Mouse (Mus musculus): ENCODE measurements around the gene Slc15a1. TPM values are rescaled to one million over a fixed set of nuclear protein-coding genes. Genes with fewer than 3 reads are reported as not detected.

Slc15a1 gene
- total RNA-seq, 1 experiment from 2014 or later: not detected

DNA sequence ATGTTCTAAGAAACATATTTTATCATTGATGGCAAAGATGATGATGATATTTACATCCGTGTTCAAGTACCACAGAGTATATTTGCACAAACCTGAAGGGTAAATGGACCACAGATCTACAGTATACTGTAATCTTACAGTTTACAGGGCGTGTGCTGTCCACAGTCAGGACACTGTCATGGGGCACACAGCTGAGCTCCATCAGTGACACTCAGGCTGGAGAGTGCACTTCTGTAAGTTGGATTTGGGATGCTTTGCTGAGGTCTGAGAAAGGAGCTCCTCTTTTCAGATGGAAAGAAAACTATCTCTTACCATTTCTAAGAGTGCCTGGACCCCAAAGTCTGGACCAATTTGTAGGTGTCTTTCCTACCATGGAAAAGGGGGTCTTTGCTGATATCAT lies 9.9 kb downstream of the Slc15a1 start:
- ATAC-seq (replicated peaks; ENCODE audit: low read depth, poor library complexity, severe bottlenecking): no peak

DNA sequence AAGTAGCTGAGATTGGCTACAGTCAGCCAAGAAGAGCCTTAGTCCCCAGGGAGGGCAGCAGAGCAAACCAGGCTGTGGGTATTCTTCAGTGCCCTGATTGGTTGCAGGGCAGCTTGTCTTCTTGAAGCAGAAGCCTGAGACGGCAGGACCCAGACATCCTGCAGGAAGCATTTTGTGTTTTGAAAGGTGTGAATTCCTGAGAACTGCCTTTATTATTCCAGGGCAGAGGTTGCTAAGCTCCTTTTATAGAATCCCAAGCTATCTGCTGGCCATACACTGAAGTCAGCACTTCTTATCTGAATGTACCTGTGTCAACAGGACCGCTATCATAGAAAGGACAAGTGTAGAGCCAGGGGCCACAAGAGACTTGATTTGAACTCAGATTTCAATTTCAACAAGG lies 10.8 kb downstream of the Slc15a1 start:
- no peak for ATAC-seq (replicated peaks; ENCODE audit: low read depth, poor library complexity, severe bottlenecking)

DNA sequence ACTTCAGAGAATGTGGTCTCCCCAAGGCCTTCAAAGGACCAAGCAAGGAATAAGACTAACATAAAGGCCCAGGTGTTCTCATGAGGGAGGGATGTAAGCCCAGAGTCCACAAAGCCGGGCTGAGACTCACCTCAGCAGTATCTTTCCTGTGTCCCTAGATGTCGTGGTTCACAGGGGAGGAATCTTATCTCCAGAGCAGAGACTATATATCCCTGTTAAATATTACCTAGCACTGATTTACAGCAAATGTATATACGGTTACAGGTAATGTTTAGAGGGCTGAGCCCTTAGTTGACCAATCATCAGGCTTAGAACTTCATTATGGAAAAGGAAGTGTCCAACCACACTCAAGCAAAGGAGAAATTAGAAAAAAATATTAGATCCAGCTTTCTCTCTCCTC lies 11.3 kb downstream of the Slc15a1 start:
- ATAC-seq (replicated peaks; ENCODE audit: low read depth, poor library complexity, severe bottlenecking): no peak

DNA sequence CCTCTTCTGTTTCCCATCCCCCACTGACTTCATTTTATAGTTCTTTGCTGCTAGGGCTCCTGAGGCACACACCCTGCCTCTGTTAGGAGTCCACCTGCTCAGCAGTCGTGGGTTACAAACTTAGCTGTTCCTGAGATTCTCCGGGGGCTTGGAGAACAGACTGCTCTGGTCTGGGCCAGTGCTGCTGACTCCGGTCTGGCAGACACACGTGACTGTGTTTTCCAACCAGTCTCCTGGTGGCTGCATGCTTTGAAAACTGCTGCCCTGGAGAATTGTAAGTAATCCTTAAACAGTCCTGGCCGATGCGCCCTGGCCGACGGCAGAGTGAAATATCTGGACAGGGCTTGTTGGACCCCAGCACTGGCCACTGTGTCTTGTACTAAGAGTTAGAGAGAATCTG lies 12.7 kb downstream of the Slc15a1 start:
- no peak for ATAC-seq (replicated peaks; ENCODE audit: low read depth, poor library complexity, severe bottlenecking)

DNA sequence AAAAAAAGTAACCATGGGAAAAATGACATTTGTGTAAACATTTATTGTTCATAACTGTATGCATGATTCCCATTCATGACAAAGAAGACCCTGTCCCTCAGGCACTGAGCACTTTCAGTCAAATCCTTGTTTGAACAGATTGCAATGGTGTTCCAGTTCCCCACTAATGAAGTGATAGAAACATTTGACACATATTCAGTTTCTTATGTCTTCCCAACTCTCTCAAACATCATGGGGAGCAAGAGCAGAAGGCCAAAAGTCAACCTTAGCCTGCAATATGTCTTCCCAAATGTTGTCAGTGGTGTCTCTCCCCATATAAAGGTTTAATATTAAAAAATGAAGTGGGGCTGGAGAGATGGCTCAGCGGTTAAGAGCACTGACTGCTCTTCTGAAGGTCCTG lies 19.3 kb downstream of the Slc15a1 start:
- no peak for ATAC-seq (replicated peaks; ENCODE audit: low read depth, poor library complexity, severe bottlenecking)

DNA sequence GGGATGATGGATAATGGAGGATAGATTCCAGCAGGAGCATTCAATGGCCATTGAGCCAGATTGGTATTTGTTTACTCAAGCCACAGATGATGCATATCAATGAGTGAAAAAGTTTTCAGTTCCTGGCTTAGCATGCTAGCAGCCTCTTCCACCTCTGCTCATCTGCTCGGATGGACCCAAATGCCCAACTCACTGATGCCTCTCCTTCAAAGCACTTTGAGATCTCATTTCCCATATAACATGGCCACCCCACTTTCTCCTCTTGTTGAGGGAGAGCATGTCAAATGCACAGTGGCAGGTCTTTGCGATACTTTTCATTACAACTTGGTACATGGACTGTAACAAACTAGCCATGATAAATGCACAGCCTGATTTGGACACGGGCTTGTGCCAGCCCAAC lies 20.6 kb downstream of the Slc15a1 start:
- peak; percentile 75 for ATAC-seq (replicated peaks; ENCODE audit: low read depth, poor library complexity, severe bottlenecking)

DNA sequence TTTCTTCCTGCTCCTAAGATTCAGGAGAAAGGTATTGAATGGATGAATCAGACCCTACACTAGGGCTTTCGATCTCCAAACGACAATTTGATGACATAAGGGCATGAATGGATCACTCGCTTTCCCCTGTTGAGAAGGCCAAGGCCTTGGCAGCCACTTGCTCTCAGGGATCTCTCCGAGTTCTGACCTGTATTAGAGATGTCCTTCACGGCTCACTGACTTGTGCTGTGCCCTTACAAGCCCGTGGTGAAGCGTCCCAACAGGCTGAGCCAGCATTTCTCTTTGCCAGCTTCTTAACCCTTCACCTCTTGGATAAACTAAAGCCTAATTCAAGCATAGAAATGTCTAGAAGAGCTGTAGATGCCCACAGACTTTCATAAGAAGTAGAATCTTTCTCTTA lies 22.9 kb downstream of the Slc15a1 start:
- no peak for ATAC-seq (replicated peaks; ENCODE audit: low read depth, poor library complexity, severe bottlenecking)

DNA sequence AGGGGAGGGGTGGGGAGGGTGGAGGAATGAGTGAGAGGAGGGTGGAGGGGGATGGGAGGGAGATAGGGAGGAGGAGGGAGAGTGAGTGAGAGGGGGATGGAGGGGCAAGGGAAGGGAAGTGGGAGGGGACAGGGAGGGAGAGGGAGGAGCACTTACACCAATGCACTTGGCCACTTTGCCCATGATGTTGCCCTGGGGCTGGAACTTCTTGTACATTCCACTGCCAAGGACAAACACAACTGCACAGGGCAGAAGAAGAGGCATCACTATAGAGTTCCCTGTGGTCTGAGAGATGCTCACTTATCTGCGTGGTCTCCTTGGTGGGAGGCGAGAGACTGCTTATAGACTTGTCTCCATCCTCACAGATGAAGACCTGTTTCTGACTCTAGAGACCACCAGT lies 23.5 kb downstream of the Slc15a1 start:
- ATAC-seq (replicated peaks; ENCODE audit: low read depth, poor library complexity, severe bottlenecking): no peak

DNA sequence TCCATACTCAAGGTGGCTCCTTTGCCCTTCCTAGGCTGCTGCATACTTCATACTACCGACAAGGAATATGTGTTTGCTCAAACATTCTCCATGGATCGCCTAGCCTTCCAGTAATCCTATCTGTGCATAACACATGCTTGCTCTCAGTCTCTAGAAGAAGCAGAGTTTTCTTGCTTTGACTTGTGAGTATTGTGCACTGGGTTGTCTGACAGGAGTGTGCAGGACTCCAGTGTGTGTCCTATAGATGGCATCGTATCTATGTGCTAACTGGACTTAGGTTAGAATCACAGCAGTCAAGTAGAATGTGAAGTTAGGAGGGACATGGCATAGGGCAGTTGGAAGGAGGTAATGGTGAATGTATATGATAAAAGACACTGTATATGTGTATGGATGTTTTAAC lies 26.0 kb downstream of the Slc15a1 start:
- no peak for ATAC-seq (replicated peaks; ENCODE audit: low read depth, poor library complexity, severe bottlenecking)

DNA sequence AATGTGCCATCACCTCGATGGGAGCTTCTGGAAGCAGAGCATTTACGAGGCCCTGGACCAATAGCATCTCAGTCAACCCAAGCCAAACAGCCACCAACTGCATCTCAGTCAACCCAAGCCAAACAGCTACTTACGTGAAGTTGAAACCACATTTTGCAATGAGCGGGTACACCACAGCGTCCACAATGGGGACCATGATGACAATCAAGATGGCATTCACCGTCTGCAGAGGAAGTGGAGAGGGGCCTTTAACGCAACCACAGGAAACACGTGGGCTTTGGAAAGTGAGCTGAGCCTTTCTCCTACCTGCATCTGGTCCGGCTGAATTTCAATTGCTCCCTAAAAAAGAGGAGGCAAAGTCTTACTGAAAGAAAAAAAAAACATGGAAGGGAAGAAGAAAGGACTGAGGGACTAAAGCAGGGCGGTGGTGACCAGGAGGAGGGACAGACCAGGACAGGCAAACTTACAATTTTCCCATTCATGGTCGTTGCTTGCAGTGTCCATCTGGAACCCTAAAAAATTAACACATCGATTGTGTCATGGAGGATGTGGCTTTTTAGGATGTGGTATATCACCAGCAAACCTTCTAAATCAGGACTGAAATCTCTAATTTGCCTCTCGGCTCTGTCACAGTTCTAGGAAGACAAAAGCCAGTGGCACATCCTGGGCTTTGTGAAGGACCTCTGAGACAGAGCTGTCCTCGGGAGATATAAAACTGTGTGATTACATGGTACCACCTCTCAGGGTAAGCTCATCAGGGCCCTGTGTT lies 26.9 kb downstream of the Slc15a1 start:
- peak; percentile 95 for ATAC-seq (replicated peaks; ENCODE audit: low read depth, poor library complexity, severe bottlenecking)

DNA sequence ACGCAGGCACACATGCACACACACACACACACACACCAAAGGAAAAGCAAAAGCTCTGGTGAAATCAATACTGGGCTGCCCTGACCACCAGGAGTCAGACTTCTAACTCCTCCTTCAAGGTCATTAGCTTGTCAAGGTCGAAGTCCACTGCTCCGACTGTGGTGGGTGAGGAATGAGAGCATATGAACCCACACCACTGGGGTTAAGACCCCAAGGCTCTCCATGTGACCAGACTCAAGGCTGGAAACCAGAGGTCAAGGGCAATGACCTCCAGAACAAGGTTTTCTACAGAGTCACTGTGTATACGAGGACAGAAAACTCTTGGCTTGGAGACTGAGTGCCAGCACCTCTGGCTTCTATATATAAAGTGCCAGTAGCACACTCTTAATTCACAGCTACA lies 31.2 kb downstream of the Slc15a1 start:
- no peak for ATAC-seq (replicated peaks; ENCODE audit: low read depth, poor library complexity, severe bottlenecking)

DNA sequence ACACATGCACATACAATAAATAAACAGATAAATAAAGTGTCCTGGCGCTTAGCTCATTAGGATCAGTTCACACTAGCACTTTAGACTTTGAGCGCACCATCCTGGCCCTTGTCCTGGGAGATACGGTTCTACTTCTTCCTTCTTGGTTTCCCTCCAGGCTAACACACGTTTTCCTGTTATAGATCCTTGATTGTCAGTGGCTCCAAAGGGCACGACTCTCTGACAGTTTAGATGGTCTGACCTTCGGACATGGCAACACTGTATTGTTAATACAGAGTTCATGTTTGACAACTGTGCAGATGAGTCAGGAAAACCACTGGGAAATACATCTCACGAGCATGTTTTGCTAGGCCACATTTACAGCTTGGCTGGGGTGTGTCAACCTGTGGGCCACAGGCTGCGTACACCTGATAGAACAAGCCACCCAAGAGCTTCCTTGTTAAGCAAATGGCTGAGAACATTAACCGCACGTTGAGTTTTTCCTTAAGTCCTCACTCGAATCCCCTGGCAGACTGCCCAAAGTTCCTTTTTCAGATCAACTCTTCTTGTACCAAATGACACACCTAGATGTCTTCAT lies 33.4 kb downstream of the Slc15a1 start:
- no peak for ATAC-seq (replicated peaks; ENCODE audit: low read depth, poor library complexity, severe bottlenecking)

DNA sequence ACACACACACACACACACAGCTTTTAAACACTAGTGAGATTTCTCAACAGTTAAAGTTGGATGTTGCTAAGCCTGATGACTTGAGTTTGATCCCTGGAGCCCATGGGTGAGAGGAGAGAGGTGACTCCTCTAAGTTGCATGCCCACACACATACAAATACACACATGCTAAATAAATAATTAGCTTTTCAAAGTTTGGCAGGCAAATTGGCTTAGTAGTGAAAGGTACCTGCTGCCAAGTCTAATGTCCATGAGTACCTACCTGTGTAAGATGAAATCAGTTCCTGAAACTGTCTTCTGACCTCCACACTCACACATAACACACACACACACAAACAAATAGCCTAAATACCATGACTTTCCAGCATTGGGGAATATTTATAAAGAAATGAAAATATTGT lies 35.5 kb downstream of the Slc15a1 start:
- no peak for ATAC-seq (replicated peaks; ENCODE audit: low read depth, poor library complexity, severe bottlenecking)

DNA sequence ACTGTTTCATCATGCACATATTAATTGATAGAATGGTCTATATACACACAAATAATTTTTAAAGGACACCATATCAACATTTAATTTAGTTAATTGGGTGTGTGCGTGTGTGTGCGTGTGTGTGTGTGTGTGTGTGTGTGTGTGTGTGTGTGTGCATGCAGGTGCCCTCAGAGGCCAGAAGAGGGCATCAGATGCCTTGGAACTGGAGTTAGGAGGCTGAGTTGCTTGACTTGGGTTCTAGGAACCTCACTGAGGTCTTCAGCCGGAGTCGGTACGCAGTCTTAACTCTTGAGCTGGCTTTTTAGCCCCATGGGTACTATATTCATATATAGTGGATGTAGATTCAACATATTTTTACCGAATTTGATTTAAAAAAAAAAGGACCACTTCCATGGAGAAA lies 37.4 kb downstream of the Slc15a1 start:
- no peak for ATAC-seq (replicated peaks; ENCODE audit: low read depth, poor library complexity, severe bottlenecking)

DNA sequence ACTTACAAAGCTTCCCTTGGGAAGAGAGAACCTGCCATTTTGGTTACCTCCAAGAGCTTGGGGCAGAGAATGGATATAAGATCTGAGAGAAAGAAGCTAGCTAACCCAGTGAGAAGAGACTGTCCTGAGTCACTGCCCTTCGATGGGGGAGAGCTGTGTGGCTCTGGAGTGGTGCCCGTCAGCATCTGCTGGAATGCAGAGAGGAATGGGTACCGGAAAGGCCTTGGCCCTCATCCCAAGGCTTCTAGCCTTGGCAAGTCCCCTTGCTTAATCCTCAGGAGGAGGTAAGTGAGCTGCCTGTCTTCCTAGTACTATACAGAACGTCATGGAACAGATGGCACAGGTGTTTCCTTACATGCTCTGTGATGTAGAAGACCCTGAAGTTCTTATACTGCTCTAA lies 38.6 kb downstream of the Slc15a1 start:
- no peak for ATAC-seq (replicated peaks; ENCODE audit: low read depth, poor library complexity, severe bottlenecking)

DNA sequence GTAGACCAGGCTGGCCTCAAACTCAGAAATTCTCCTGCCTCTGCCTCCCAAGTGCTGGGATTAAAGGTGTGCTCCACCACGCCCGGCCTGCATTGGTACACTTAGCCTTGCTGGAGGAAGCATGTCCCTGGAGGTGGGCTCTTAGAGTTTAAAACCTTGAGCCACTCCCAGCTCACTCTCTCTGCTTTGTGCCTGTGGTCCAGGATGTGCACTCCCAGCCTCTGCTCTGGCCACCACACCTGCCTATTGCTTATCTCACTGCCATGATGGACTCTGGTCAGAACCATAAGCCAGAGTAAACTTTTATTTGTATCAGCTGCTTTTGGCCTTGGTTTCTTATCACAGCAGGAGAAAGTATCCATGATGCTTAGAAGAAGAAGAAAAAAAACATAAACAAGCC lies 40.7 kb downstream of the Slc15a1 start:
- ATAC-seq (replicated peaks; ENCODE audit: low read depth, poor library complexity, severe bottlenecking): no peak

DNA sequence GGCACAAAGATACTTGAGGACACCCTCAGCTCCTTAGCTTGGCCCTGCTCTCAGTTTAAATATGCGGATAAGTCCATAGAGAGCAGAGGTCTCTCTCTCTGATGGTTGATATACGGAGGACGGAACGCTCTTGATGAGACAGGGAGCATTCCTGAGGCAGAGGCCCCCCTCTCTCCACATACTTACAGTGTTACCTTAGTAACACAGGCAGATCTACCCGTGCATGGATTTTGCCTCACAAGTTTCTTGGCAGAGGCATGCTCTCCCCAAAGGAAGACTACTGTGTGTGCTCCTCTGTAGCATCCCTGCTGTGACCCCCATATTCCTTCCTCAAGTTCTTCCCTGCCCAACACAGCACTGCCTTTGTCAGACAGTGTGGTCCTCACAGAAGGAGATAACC lies 42.3 kb downstream of the Slc15a1 start:
- no peak for ATAC-seq (replicated peaks; ENCODE audit: low read depth, poor library complexity, severe bottlenecking)

DNA sequence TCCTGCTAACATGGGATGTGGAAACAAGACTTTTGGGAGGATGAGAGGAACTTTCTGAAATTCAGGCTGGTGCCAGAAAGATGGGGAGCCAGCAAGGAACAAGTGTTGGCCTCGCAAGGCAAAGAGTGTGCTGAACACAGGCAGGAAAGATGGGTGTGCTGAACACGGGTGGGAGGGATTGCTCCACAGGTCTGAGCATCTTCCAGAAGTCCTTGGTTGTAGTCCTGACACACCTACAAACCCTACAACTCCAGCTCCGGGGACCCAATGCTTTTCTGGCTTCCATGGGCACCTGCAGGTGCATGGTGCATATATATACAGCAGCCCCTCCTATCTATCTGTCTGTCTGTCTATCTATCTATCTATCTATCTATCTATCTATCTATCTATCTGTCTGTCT lies 44.1 kb downstream of the Slc15a1 start:
- no peak for ATAC-seq (replicated peaks; ENCODE audit: low read depth, poor library complexity, severe bottlenecking)

DNA sequence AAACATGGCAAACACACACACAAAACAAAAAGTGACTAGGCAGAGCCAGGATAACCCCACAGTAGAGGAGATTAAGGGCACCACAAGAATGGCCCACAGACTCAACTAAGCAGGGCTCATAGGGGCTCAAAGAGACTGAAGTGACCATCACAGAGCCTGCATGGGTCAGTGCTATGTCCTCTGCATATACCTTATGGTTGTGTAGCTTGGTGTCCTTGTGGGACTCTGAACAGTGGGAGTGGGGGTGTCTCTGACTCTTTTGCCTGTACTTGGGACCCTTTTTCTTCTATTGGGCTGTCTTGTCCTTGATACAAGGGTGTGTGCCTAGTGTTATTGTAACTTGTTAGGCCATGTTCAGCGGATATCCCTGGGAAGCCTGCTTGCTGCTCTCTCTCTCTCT lies 46.5 kb downstream of the Slc15a1 start:
- no peak for ATAC-seq (replicated peaks; ENCODE audit: low read depth, poor library complexity, severe bottlenecking)

DNA sequence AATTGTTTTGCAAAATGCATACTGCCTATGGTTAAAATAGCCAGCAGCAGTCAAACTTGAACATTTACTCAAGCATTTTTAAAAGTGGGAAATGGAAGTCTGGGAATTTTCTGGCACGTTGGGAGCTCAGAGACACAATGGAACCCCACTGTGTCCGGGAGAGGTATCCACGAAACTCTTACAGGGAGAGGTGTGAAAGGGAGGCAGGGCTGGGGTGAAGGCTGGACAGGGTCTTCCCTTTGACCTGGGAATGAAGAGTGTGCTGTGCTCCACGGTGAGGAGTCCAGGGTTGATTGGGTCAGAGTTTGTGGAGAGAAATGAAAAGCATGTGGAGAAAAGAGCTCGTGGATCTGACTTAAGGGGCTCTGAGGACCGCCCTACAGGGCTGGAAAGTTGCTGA lies 47.5 kb downstream of the Slc15a1 start:
- ATAC-seq (replicated peaks; ENCODE audit: low read depth, poor library complexity, severe bottlenecking): no peak

DNA sequence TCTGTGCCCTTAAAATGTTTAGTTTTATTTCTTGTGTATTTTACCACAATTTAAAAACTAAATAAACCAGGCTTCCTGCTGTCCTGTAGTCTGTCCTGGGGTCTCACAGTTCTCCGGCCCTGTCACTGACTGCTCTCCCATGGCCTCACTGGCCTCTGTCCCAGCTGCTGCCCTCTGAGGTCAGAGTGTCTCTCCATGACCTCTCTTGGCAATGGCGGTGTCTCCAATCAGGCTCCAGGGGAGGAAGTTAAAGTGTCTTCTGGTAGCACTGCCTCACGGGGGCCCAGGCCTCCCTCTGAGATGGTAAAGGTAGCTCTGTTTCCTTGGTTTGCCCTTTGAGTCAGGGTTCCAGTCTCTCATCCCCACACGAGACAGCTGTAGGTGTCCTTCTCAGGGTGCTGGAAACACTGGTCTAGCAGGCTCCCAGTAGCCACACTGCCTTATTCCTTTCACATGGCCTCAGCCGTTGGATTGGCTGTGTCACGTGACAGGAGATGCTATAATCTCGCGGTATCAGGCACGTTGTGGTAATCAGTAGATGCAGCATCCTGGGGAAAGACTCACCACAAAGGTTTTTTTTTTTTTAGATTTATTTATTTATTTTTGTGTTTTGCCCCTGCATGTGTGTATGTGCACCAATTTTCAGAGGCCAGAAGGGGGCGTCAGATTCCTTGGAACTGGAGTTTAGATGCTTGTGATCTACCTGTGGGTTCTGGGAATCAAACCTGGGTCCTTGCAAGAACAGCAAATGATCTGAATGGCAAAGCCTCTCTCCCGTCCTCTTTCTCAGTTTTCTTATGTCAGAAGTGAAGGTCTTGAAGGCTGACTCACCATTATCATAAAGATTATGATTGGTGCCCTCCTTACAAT lies 48.4 kb downstream of the Slc15a1 start:
- peak; percentile 23 for ATAC-seq (replicated peaks; ENCODE audit: low read depth, poor library complexity, severe bottlenecking)

Measured in common myeloid progenitor, adult 5-6 weeks (primary cell).